19 mouse cellular contexts compared by ENCODE assay signal in the genomic region with DNA sequence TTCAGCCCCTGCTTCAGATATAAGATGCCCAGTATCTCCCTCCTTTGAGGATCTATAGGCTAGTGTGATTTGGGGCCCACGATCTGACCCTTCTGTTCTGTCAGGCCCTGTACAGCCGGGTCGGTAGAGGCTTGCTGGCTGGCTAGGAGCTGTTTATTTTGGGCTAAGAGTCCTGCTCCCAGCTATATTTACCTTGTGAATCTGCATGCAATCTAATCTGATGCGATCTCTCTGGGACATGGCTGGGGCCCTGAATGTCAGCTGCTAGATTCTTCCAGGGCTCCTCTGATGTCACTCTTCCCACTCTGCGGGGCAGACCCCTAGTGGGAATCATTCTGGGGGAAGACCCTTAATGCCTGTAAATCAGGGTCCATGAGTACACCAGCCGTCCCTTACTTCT. TPM values are rescaled to one million over a fixed set of nuclear protein-coding genes. Genes with fewer than 3 reads are reported as not detected.
"Had no signal": no experiment of that assay in that cellular context is flagged by ENCODE, and none has a peak within 500 bp of the region (broad histone marks: within the 10 kb centered on the region; RNA-seq: fewer than 3 reads in every experiment).

No protein-coding gene starts in this region.

- H3K9ac ChIP-seq: intestine, embryonic 15.5 days; midbrain, embryonic 15.5 days; neural tube, embryonic 13.5 days had no signal

- H3K9me3 ChIP-seq: intestine, embryonic 15.5 days; limb, embryonic 10.5 days; midbrain, embryonic 15.5 days; neural tube, embryonic 13.5 days had no signal

- H3K4me2 ChIP-seq: intestine, embryonic 15.5 days; midbrain, embryonic 11.5 days; midbrain, embryonic 15.5 days; neural tube, embryonic 13.5 days had no signal

- H3K27me3 ChIP-seq: intestine, embryonic 15.5 days; midbrain, embryonic 15.5 days; neural tube, embryonic 13.5 days had no signal

- H3K4me3 ChIP-seq: intestine, embryonic 15.5 days; limb, embryonic 10.5 days; midbrain, embryonic 15.5 days; neural tube, embryonic 13.5 days had no signal

- H3K36me3 ChIP-seq: midbrain, embryonic 15.5 days had no signal

- H3K27ac ChIP-seq: intestine, embryonic 15.5 days; limb, embryonic 10.5 days; midbrain, embryonic 15.5 days; neural tube, embryonic 13.5 days; stomach, postnatal 0 days had no signal

- DNase-seq: kidney, adult 18-20 months; kidney, postnatal 10 days; lung, adult 2 months; lung, postnatal 36 days; retina, postnatal 1 day; right cerebral cortex, postnatal 4 days had no signal

- ATAC-seq: intestine, embryonic 15.5 days; lung, postnatal 0 days; midbrain, embryonic 15.5 days had no signal

RNA-seq across cellular contexts. Expression of gene Morn3, which starts 22.5 kb away (rescaled TPM):
- total RNA-seq: layer of hippocampus, adult 8-10 months; left cerebral cortex, postnatal 14 days; megakaryocyte, adult 5-6 weeks; monocyte, adult 5-6 weeks had no signal
- polyA plus RNA-seq: large intestine, adult 2 months; limb, embryonic 10.5 days; limb, embryonic 14.5 days; midbrain, embryonic 11.5 days; midbrain, embryonic 15.5 days had no signal
